Mouse (Mus musculus) erythroblast, embryonic 14.5 days (primary cell): Measurements from ENCODE around the gene Thra. TPM values are rescaled to one million over a fixed set of nuclear protein-coding genes. Genes with fewer than 3 reads are reported as not detected.

ENCODE experiments used
- H3K27me3 ChIP-seq: 2 replicates; pipeline ENCODE4 v1.6.1; 2012; ENCODE audit warnings: inconsistent platforms; ENCODE audit not compliant: control insufficient read depth
- H3K36me3 ChIP-seq: 2 replicates; pipeline ENCODE4 v1.6.1; 2012; ENCODE audit warnings: mild to moderate bottlenecking, inconsistent platforms; ENCODE audit not compliant: control insufficient read depth
- H3K4me1 ChIP-seq: 2 replicates; pipeline ENCODE4 v1.6.1; 2012; ENCODE audit warnings: inconsistent platforms; ENCODE audit not compliant: control insufficient read depth
- H3K4me3 ChIP-seq: replicated peaks from 2 replicates; pipeline ENCODE3; 2012; ENCODE audit warnings: moderate library complexity, mild to moderate bottlenecking, inconsistent platforms
- H3K9me3 ChIP-seq: 2 replicates; pipeline ENCODE4 v1.6.1; 2012; ENCODE audit warnings: low read length, inconsistent platforms, mixed read lengths; ENCODE audit not compliant: control insufficient read depth
- GATA1 ChIP-seq: IDR thresholded peaks from 2 replicates; pipeline ENCODE4 v1.6.1; 2012; ENCODE audit warnings: low read length, inconsistent platforms, mixed read lengths
- TAL1 ChIP-seq: IDR thresholded peaks from 3 replicates; pipeline ENCODE4 v1.6.1; 2012; ENCODE audit warnings: low read length, inconsistent platforms, mixed read lengths
- polyA plus RNA-seq: library from polyadenylated mRNA; stranded (reverse); fragments of >175 nt; gene quantifications from 2 replicates; pipeline ENCODE4 v1.2.3, GENCODE M21; 2012

Thra gene
- polyA plus RNA-seq, 1 experiment, result 3.2 TPM

DNA sequence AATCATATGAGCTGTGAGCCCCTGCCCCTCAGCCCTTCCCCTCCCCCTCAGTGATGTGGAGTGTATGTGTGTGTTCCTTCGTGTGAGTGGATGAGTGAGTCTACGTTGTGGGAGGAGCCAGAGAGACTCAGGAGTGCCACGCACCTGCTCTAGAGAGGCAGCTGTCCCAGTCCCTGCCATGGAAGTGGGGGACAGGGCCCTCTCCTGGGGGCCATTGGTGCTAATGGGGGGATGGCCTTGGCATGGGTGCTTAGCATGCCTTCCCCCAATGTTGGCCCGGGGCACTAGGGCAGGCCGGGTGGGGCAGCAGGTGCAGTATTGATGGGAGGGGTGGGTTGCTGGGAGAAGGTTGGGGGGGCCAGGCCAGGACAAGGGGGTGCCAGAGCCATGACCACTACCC, 26.4 kb downstream of the Thra start:
- Histone ChIP-seq H3K9me3 (no peaks in the 10 kb centered on the region), H3K27me3 (no peaks in the 10 kb centered on the region), H3K4me3 (no peak overlapping the region), H3K4me1 (peaks cover 89% of the 10 kb centered on the region), H3K36me3 (peaks cover 70% of the 10 kb centered on the region)
- no peak for TF ChIP-seq GATA1
- no peak for TF ChIP-seq TAL1

DNA sequence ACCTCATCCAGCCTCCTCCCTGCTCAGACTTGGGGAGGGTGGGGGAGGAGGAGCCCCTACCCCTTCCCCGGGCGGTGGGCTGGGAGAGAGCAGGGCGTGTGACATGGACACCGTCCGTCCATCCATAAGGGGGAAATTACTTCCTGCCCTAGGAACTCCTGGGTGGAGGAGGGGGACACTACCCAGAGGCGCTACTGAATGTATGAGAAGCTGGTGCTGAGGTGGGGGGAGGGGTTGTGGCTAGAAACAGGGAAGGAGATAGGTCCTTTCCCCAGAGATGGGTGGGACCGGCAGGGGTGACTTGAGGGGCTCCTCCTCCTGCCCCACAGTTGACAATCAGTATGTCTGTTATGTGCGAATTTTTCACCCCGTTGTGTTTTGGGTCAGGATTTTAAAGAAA, 26.8 kb downstream of the Thra start:
- peaks cover 65% of the 10 kb centered on the region for H3K36me3 ChIP-seq
- H3K4me1 ChIP-seq, result peaks cover 90% of the 10 kb centered on the region
- no peaks in the 10 kb centered on the region for H3K27me3 ChIP-seq
- no peaks in the 10 kb centered on the region for H3K9me3 ChIP-seq
- TF ChIP-seq TAL1, result no peak
- no peak for TF ChIP-seq GATA1
- peak overlapping the region; percentile 63 for H3K4me3 ChIP-seq

DNA sequence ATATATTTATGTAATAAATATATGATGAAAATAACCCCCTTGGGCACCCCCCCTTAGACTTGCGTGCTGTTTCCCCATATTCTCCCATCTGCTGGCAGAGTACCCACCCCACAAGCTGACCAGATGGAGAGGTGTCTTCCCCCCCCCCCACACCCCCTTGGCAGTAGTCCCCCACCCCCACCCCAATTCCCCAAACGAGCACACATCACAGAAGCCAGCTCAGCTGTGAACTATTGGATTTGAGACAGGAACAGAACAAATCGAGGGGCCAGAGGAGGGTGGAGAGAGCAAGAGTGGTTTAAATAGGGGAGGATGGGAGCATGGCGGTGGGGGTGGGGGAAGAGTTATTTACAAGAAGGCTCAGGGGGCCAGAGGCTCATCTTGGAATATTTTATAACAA, 27.3 kb downstream of the Thra start:
- Histone ChIP-seq H3K9me3 (no peaks in the 10 kb centered on the region), H3K27me3 (no peaks in the 10 kb centered on the region), H3K4me1 (peaks cover 91% of the 10 kb centered on the region), H3K36me3 (peaks cover 62% of the 10 kb centered on the region), H3K4me3 (peak overlapping the region; percentile 63)
- no peak for TF ChIP-seq GATA1
- TF ChIP-seq TAL1, result no peak

DNA sequence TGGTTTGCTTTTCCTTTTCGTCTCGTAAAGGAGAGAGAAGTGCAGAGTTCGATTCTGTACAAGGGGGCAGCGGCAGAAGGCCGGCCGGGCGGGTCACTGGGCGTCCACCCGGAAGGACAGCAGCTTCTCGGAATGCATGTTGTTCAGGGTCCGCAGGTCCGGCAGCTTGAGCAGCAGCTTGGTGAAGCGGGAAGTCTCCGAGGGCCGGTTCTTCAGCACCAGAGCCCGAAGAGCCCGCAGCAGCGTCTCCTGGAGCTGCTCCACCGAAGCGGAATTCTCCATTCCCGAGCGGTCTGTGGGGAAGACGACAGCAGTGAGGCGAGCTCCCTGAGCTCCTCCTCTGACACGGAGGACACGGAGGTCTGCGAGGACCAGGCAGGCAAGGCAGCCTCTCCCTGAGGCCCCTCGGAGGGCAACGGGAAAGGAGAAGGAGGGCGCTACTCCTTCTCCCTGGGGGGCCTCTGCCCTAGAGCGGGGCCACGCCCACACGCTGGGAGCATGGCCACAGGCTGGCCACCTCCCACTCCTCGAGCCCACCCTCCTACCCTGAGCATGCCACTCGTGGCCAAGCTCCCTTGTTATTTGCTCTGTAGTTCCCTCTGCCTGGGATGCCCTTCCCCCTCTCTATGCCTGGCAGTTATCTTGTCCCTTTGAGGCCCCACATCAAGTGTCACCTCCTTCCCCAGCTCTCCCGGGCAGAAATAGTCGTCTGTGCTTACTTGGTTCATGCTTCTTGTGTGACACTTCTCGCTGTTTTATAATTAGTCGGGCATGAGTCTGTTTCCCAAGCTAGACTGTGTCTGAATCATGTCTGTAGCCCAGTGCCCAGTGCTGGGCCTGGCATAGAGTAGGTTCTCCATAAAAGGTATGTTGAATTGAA, 27.9 kb downstream of the Thra start:
- peak overlapping the region; percentile 63 for H3K4me3 ChIP-seq
- no peaks in the 10 kb centered on the region for H3K9me3 ChIP-seq
- TF ChIP-seq TAL1 (no peak), GATA1 (peak; percentile 39; the same call in 1 of the 2 replicates)
- peaks cover 91% of the 10 kb centered on the region for H3K4me1 ChIP-seq
- H3K27me3 ChIP-seq, result no peaks in the 10 kb centered on the region
- peaks cover 55% of the 10 kb centered on the region for H3K36me3 ChIP-seq

DNA sequence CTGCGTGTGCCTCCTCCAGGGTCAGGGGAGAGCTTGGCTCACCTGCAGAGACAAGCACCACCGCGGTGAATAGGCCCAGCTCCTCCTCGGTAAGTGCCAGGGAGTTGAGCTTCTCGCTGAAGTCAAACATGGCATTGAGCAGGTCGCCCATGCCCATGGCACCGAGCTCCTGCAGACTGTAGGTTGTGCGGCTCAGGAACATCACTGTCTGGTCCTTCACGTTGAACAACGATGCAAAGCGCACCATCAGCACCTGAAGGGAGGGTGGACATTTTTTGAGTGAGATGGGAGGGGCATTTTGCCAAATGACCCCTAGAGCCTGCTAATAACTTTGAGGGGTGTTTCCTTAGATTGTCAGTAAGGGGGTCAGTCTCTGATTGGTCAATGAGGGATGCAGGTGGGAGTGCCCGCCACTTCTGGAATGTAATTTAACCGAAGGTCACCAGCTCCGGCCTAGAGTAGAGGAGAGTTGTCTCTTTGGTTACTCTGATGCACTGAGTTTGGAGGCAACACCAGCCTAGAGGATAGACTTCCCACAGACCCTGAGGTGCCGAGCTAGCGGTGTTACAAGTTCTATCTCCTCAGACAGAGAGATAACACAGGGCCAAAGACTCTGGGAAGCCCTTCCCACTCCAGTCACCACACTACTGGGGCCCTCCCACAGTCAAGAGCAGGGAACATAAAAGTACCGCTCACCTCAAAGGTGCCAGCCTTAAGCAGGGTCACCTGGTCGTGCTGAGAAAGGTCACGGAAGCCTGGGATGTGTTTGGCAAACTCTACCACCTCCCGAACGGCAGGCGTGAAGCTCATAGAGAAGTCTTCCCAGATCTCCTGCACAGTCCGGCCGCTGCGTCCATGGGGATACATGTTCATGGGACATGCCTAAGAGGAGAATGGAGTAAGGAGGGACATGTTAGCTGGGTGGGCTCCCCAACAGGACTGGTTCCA, 28.8 kb downstream of the Thra start:
- TF ChIP-seq TAL1 (no peak), GATA1 (no peak)
- Histone ChIP-seq H3K36me3 (peaks cover 46% of the 10 kb centered on the region), H3K27me3 (no peaks in the 10 kb centered on the region), H3K4me1 (peaks cover 92% of the 10 kb centered on the region), H3K4me3 (peak overlapping the region; percentile 63), H3K9me3 (no peaks in the 10 kb centered on the region)

DNA sequence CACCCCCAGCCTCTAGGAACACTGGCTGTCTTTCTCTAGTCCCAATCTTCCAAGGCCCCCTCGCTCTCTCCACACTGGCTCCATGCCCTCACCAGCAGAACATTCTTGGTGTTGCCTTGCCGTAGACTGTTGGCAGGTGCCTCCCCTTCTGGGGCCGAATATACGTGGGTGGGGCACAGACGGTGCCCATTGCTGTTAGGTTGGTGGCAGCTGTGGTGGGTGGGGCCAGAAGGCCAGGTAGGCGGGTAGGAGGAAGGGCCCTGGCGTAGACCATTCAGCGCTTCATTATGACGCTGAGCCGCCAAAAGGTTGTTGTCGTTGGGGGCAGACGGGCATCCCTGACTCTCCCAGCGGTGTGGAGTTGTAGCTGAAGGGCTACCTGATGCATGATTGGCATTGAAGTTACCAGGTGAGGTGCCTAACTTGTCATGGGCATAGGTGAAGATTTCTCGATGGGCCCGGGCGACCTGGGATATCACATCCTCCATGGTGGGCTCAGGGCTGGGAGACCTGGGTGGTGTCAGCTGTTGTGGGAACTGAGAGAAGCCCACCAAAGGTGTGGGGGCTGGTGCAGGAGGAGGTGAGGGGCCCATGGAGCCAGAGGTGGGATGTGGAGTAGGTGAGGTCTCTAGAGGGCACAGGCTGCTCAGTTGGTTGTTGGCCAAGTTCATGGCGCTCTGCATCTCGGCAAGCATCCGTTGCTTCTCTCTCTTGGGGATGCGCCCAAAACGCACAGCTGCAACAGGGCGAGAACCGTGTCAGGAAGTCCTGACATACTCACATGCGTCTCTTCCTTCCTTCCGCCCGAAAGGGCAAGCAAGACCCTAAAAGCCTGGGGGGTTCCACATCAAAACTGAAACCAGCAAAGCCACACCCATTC, 29.9 kb downstream of the Thra start:
- H3K27me3 ChIP-seq, result no peaks in the 10 kb centered on the region
- H3K9me3 ChIP-seq, result no peaks in the 10 kb centered on the region
- TF ChIP-seq TAL1 (no peak), GATA1 (no peak)
- peaks cover 98% of the 10 kb centered on the region for H3K4me1 ChIP-seq
- no peak overlapping the region for H3K4me3 ChIP-seq
- H3K36me3 ChIP-seq, result peaks cover 37% of the 10 kb centered on the region

DNA sequence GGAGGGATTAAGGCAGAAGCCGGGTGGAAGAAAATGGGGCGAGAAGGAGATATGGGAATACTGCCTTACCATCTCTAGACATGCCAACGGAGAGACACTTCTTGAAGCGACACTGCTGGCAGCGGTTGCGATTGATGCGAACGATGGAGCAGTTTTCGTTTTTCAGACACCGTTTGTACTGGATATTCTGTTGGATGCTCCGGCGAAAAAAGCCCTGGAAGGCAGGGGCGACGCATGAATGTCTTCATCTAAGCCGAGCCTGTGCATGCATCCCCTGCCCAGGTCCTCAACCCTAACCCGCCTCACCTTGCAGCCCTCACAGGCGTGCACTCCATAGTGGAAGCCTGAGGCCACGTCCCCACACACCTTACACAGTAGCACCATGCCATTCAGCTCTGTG, 30.7 kb downstream of the Thra start:
- Histone ChIP-seq H3K36me3 (peaks cover 31% of the 10 kb centered on the region), H3K27me3 (no peaks in the 10 kb centered on the region), H3K9me3 (no peaks in the 10 kb centered on the region), H3K4me1 (peaks cover 98% of the 10 kb centered on the region), H3K4me3 (no peak overlapping the region)
- TF ChIP-seq GATA1, result no peak
- no peak for TF ChIP-seq TAL1

DNA sequence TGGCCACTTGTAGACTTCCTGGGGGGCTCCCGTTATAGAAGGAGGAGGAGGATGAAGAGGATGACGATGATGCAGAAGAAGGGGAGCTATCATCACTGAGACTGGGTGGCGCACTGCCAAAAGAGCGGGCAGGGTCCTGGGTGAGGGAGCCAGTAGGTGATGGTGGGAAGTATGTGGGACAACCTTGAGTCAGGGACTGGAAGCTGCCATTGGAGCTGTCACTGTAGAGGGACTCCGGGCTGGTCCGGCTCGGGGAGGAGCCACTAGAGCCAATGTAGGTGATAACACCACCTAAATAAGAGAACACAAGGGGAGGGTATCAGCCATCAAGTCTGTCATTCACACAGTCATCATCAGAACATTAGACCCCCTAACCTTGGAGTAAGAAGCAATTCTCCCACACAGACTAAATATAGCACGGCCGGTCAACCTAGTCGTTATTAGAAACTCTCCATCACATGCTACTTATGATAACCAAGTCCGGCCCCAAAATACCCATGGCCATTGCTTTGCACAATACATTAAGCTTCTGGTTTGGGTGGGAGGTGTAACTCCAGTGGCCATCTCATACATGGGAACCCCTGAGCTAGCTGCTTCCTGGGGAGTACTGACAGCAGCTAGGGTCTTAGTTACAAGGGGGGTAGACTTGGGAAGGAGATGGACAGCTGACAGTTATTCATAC, 31.5 kb downstream of the Thra start:
- TF ChIP-seq TAL1, result no peak

More for the DNA sequence above, 31.5 kb downstream of the Thra start:
- H3K4me3 ChIP-seq, result no peak overlapping the region
- H3K4me1 ChIP-seq, result peaks cover 98% of the 10 kb centered on the region
- peaks cover 26% of the 10 kb centered on the region for H3K36me3 ChIP-seq
- no peaks in the 10 kb centered on the region for H3K9me3 ChIP-seq
- no peaks in the 10 kb centered on the region for H3K27me3 ChIP-seq
